Mouse (Mus musculus) yolk sac, embryonic 10.5 days (tissue): ENCODE data around the gene Hmga1b.
"Not testable (repeated sequence)": the region's sequence is repeated elsewhere in the genome, so short reads cannot be mapped to it uniquely, and the experiment has no call there.

Experiments
- DNase-seq: peaks from one replicate; pipeline ENCODE4 v3.0.0-alpha.2; 2017; ENCODE audit warnings: low spot score

Hmga1b gene

GRCm38 (mm10) chr11:120731858-120732680 lies 30.5 kb upstream of the Hmga1b start, which contains the start of gene Cbr2:
Gene Cbr2, minus strand, starts transcription at chr11:120732114.
- DNase-seq, result no peak

DNA sequence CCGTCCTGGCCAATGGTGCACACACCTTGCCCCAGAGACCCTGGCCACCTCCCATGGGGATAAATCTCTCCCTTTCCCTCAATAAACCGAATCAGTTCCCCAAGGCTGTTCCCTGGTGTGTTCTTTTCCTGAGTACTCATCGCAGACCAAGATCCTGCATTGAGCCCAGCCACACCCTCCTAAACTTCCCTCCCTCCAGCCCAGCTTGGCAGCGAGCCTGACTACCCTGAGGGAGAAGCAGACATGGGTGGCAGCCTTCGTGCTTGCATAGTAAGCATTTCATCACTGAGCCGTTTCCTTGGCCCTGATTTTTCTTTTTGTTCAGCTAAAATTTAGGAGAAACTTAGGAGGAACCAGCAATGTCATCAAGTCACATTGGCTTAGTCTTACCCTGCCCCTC lies 29.1 kb upstream of the Hmga1b start:
- no peak for DNase-seq

DNA sequence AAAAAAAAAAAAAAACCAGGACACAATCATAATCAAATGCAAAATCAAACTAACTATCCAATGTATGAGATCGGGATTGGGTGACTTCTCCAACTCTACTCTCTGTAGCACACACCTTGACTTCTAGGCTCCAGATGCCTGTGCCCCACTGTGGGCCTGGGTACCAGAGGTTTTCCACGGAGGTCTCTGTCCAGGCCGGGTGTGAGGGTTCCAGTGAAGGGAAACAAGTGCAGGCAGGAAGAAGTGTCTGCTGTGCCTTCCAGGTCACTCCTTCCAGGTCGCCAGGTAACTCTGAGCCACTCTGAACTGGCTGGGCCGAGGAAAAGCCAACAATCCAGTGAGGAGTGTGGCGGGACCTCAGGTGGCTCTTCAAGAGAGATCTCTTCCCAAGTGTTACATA lies 26.2 kb upstream of the Hmga1b start:
- DNase-seq, result no peak

GRCm38 (mm10) chr11:120740981-120741380 lies 21.6 kb upstream of the Hmga1b start:
- DNase-seq, result no peak

- no peak for DNase-seq
Measured at GRCm38 (mm10) chr11:120744121-120744701, 18.4 kb upstream of the Hmga1b start.

GRCm38 (mm10) chr11:120747974-120748373 lies 14.6 kb upstream of the Hmga1b start:
- no peak for DNase-seq

DNA sequence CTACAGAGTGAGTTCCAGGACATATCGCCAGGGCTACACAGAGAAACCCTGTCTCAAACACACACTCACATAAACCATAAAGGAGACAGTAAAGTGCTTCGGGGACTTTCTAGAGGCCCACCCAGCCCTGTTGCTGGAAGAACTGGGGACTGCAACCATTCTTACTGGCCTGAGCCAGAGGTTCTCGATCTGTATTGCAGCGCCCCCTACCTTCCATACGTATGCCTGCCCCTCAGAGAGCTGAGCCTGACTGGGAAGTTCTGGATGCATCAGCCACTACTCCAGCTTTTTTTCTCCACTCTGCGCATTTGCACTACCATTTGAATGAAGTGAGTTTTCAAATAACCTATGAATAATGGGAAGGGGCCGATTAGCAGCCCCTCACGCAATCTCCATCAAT lies 13.2 kb upstream of the Hmga1b start:
- DNase-seq, result no peak

GRCm38 (mm10) chr11:120751606-120752005 lies 11.0 kb upstream of the Hmga1b start:
- DNase-seq, result no peak

- no peak for DNase-seq
Measured at GRCm38 (mm10) chr11:120760236-120760635, 2.4 kb upstream of the Hmga1b start.

DNA sequence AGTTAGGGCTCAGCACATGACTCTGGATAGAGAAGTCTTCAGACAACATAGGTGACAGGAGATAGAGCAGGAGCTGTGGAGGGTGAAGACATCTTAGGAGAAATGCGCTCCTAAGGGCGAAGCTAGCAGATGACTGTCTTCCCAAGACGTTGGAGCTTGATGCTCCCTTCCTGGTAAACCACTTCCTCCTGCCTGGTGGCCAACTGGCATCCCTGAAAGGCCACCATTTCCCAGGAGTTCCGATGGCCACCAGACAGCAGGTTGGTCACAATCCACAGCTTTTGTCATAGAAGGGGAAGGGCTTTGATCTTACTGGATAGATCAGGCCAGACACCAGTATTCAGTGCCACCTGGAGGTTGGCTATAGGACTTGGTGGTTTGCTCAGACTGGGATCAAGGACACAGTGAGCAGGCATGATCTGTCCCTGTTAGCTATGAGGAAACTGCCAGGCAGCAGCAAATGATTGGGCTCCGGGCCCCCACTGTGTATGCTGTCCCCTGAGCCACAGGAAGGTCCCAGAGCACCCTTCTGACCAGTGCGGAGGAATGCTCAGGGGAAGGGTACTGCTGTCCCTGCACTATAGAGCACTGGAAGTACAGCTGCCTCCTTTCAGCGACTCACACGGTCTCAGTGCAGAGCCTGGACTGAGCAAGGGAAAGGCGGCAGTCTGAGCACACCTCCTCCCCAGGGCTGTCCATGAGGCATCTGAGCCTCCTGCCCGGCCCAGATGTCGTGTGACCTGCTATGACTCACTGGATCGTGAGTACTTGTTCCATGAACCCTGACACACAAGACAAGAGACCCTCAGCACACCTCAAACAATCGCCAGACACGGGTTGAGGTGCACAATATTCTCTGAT lies 553 bp upstream of the Hmga1b start:
- DNase-seq, result peak; percentile 77

DNA sequence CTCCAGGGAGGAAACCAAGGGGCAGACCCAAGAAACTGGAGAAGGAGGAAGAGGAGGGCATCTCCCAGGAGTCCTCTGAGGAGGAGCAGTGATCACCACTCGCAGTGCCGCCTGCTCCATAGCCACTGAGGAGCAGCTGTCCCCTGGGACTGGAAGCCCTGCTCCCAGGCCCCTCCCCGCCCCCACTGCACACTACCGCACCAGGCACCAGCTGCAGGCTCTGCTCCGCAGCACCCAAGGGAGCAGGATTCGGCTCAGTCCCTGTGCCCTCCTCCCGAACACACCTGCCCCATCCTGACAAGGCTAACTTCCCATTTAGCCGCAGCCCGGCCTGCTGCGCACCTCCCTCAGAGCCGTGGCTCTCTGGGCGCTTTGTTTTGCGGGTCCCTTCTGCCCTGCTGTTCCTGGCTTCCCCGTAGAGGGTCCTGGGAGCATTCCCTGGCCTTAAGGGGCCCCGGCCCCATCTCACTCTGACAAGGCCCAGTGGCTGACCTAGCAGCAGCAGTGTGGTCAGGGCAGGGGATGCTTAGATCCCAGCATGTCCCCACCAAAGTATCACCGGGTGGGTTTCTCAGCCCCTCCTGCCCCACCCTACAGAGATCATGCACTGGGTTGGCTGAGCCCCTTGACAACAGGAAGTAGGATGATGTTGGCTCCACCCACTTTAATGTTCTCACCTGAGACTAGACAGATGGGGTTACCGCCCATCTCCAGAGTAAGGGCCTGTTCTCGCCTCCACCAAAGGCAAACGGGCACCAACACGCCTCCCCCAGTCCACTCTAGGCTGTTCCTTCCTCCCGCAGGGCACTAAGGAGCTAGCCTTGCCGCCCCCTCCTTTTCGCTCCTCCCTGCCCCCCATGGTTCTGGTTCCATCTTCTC lies 766 bp downstream of the Hmga1b start:
- not testable (repeated sequence) for DNase-seq

DNA sequence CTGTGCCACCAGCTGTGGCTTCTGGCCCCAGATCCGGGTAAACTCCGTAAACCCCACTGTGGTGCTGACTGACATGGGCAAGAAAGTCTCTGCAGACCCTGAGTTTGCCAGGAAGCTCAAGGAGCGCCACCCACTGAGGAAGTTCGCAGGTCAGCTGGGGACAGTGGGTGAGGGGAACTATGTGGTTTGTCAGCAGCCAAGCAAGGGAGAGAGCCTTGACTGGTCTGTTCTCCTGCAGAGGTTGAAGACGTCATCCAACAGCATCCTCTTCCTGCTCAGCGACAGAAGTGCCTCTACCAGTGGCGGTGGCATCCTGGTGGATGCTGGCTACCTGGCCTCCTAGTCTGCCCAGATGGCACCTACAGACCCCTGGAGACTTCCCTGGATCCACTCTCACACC lies 4.4 kb downstream of the Hmga1b start:
- DNase-seq, result not testable (repeated sequence)

DNA sequence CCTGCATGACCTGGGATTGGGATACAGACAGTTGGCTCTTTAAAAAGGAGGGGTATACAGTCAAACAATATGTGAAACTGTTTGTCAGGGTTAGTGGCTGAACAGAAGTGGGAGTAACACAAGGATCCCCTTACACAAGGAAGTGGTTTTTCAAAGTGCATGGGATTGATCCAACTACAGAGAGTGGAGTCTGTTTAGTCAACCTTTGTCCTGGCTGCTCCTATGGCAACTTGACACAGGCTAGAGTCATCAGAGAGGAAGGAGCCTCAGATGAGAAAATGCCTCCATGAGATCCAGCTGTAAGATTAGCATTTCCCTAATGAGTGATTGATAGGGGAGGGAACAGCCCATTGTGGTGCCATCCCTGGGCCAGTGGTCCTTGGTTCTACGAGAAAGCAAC lies 5.6 kb downstream of the Hmga1b start:
- DNase-seq, result no peak

GRCm38 (mm10) chr11:120772749-120773148 lies 10.2 kb downstream of the Hmga1b start:
- DNase-seq, result no peak

DNA sequence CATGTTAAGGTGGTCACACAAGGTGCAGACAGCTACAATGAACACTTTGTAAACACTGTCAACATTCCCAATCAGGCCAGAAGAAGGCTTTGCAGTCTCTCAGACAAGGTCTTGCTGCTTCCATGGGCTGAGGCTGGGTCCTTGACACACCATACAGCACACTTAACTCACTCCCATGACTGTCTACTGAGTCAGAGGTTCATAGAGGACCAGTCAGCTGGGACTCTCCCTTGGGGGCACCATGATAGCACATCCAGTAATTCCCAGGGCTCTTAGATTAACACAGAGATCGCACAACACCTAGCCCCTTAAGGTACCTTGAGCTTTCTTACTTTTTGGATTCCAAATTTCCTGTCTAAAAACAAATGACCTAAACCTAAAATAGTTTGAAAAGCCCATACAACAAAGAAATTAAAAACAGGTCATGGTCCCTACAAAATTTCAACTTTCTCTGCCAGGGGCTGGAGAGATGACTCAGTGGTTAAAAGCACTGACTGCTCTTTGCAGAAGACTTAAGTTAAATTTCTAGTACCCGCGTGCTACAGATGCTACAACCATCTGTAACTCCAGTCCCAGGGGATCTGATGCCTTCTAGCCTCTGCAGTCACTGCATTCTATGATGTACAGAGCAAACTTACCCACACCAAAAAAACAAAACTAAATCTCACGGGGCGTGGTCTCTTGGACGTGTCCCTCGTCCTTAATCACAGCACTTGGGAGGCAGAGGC lies 11.0 kb downstream of the Hmga1b start:
- DNase-seq, result no peak

DNA sequence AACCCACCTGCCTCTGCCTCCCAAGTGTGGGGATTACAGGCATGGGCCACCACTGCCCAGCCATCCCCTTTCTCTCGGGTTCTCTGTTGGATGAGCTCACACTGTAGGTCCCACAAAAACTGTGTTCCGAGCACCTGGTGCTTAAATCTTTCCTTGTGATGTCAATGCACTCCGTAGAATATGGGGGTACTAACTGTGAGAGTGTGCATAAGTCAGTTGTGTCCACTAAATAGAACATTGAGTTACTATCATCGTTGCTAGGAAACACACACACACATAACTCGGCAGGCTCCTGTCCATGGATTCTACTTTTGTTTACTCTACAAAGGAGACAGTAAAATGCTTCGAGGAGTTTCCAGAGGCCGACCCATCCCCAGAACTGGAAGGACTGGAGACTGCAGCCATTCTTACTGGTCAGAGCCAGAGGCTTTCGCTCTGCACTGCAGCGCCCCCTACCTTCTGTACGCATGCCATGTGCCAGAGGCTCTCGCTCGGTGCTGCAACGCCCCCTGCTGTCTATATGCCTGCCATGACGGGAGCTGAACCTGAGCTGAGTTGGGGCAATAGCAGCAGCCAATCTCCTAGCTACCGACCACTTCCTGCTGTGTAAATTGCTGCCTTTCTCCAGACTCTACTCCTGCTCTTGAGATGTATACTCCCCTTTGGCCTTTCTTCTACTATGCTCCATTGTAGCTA lies 13.3 kb downstream of the Hmga1b start:
- DNase-seq, result peak; percentile 84

DNA sequence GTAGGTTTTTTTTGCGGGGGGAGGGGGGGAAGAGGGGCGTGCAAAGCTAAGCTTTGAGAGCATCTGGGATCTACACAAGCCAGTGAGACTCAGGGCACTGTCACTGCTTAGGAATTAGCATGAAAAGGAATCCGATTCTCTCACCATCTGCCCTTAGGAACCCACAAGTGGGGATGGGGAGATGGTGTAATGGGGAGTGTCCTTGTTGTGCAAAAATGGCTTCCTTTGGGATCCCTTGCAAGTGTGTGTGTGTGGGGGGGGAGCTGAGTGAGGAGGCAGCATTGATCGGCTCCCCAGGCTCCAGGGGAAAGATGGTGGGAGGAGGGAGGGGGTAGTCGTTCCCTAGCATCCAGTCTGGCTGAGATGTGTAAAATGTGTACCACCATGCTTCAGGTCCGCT lies 14.5 kb downstream of the Hmga1b start:
- DNase-seq, result no peak

- no peak for DNase-seq
Measured at GRCm38 (mm10) chr11:120779876-120780275, 17.3 kb downstream of the Hmga1b start.

GRCm38 (mm10) chr11:120781361-120781760 lies 18.8 kb downstream of the Hmga1b start:
- not testable (repeated sequence) for DNase-seq

DNA sequence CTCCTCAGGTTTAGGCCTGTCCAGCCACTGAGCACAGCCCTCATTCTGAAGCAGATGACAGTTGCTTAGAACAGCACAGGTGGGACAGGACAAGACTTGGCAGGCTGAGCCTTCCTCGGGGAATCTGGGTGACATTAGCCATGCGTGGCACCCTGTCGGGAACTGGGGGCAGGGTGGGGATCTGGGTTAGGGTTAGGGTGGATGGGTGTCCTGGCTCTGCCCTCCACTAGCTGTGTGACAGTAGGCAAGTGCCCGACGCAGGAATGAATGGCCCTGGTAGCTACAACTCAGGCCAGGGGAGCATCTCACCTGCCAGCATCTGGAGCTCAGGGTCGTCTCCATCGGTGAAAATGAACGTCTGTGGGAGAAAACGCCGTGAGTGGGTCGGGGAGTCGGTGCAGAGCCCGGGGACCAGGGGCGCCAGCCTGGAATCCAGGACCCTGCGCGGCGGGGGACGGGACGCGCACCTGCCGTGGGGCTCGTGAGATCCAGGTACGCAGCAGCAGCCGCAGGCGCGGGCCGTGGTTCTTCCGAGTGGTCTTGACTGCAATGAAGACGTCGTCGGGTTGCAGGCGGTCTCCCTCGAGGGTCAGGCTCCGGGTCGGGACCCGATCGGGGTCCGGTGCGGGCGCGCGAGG lies 21.0 kb downstream of the Hmga1b start:
- DNase-seq, result no peak
